Mouse (Mus musculus): ENCODE measurements around the gene Mrpl45.
"Not testable (repeated sequence)": the region's sequence is repeated elsewhere in the genome, so short reads cannot be mapped to it uniquely, and the experiment has no call there.

The Mrpl45 gene

DNA sequence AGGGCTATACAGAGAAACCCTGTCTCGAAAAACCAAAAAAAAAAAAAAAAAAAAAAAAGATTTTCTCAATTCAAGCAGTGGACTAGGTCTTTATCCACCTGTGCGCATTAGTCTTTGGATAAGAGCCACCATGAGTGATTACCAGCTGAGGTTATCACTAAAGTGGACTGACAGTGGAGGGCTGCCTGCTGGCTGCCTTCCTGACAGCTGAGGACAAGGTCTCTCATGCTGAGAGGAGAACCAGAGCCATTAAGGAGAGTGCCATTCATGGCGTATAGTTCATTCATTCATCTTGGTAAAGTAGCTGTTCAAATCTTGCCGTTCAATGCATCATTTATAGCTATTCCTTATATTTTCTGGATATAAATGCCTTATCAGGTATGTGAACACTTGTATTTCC, 19.0 kb upstream of the Mrpl45 start:
- DNase-seq (ENCODE audit: low read depth): no peak

DNA sequence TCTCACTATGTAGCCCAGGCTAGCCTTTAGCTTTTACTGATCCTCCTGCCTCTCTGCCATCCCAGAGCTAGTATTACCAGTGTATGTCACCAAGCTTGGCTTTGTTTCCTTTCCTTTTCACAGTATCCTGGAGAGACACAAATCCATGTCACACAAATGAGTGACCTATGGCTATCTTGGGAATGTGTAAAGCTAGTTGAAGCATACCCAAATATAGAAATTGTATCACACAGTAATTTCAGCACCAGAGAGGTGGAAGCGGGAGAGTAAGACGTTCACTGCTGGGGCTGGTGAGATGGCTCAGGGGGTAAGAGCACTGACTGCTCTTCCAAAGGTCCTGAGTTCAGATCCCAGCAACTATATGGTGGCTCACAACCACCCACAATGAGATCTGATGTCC, 15.6 kb upstream of the Mrpl45 start:
- no peak for DNase-seq (ENCODE audit: low read depth)

DNA sequence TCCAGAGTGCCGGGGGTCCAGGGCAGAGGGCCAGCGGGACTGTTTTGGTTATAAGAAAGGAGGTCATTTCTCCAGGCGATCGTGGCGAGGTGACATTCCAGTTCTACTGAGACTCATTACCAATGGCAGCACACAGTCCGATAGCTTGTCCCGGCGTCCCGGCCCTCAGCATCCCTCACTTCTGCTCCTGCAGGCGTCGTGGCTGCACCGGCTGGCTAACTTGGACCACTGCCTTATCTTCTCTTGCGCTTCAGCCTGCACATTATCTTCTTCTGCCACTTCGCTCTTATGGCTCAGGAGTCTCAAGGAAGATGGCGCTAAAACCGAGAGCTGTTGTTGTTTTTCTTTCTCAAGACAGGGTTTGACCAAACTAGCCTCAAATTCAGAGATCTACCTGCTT, 14.1 kb upstream of the Mrpl45 start:
- no peak for DNase-seq (ENCODE audit: low read depth)

DNA sequence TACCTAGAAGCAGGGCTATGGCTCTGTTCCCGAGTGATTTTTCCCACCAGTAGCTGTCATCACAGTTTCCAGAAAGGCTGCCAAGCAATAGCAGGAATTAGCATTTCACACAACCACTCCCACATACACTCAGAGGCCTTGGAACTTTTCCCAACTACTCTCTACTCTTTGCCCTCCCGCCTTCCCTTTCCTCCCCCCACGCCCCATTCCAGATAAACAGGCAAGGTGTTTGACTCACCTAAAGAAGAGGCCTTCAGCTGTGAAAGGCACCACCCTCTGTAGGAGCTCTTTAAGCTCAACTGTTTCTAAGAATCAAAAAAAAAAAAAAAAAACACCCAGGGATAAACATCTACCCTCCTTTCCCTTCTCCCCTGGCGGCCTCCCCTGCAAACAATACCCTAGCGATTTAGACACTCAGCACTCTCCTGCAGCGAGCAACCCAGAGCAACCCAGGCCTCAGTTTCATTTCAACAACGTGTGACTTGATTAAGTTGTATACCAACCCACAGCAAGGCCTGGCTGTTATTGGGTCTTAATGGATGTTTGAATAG, 13.2 kb upstream of the Mrpl45 start:
- DNase-seq (ENCODE audit: low read depth): no peak

DNA sequence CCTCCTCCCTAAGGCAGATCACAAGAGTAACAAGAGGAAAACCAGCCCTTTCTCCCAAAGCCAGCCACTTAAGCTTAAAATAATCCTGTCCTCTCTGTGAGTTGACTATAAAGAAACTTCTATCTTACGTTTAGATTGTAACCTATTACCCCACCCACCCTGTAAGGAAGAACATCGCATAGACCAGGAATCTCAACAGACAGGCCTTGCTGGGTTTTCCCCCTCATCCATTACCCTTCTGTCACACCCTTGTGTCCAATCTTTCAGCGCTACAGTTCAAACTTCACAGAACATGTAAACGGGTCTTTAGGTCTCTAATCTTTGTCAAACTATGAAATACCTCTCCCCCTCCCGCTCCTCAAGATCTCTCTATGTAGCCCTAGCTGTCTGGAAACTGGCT, 10.9 kb upstream of the Mrpl45 start:
- DNase-seq (ENCODE audit: low read depth): no peak

DNA sequence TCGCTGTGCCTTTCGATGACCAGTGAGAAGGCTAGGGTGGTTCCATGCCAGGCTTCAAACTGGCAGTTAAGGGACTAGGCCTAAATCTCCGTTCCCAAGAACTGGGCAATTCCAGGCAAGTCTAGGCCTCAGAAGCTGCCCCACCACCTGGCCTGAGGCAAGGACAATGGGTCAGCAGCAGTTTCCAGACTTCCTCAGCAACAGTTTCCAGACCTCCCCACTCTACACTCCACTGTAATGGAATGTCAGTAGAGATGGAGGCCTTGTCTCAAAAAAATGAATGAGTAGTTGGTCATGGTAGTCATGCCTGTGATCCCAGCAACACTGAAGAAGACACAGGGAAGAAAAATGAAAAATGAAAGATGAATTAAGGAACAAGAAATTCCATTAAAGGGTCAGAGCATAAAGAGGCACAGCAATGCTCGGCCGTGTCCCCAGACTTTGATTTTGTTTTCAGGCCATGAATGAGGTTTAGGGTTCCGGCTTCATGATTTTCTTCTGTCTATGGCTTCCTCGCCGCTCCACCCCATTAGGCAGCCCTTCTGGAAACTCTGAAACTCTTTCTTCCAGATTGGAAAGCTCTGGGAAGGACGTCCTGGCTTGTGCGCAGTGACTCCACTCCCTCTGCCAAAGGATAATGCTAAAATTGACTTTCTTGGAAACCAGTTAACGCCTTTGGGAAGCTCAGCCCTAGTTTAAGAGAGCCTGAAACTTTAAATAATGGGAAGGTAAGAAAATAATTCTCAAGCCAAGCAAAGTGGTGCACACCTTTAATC, 8.0 kb upstream of the Mrpl45 start:
- DNase-seq (ENCODE audit: low read depth): no peak

DNA sequence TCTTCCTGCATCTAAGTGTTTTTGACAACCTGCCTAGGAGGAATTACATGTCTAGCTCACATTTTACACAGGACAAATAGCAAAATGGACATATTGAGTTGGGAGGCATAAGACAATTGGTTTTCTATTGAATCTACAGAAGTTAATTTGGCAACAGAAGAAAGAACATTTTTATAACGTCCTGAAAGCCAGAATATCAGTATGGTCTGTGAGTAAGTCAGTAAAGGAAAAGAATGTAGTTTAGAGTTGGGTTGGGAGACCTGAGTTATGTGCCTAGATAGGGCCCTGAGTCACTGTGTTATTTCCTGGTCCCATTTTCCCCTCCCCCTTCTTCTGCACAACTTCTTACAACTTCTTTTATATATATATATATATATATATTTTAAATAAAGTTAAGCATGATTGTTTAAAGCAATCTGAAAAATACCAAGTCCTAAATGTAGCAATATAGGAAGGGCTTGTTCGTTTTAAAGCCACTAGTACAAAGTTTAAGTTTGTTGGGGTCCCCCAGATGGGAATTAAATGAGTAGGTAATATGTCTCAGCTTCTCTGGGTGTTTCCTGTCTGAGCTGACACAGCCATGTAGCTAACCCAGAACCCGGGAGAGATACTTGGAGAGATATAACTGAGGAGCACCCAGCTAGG, 6.6 kb upstream of the Mrpl45 start:
- no peak for DNase-seq (ENCODE audit: low read depth)

DNA sequence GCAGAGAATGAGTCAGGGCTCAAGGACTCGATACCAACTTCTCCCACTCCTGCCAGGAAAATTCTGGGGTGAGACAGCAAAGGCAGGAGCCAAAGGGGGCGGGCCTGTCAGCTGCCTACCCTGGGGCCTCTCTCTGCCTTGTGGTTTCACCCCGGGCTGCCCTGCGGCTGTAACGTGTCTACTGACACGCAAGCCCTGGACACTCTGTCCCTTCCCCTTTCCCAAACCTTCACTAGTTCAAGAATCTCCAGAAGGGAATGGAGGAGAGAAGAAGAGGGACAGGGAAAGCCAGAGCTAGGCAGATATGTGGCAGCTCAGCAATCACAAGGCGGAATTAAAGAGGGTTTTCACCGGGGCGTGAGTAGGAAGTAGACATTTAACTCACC, 6.1 kb upstream of the Mrpl45 start:
- DNase-seq (ENCODE audit: low read depth): peak; percentile 61

DNA sequence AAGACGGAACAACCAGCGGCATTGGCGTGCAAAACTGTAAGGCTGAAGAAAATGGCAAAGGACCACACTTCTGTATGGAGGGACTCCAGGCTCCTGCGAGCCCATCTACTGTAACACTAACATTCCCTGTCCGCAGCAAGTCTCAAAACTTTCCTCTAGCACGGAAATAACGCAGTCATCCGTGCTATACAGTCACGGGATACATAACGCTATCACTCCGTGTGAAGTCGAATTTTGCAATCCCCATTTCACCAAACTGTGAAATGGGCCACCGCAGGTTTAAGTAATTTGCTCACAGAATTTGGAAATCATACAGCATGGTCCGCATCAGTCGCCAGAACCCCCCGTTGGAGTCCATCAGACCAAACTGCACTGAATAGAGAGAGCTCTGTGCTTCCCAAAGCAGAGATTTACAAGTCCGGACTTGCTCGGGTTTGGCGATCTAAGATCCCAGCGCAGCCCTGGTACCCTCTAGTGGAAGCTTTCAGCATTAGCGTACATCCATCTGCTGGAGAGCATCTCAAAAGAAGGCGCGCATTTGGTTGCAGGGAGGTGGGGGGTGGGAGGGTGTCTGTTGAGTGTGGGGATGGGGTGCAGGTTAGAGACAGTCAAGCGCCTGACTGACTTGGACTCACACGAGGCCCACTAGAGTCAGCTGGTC, 5.5 kb upstream of the Mrpl45 start:
- peak; percentile 86 for DNase-seq (ENCODE audit: low read depth)

DNA sequence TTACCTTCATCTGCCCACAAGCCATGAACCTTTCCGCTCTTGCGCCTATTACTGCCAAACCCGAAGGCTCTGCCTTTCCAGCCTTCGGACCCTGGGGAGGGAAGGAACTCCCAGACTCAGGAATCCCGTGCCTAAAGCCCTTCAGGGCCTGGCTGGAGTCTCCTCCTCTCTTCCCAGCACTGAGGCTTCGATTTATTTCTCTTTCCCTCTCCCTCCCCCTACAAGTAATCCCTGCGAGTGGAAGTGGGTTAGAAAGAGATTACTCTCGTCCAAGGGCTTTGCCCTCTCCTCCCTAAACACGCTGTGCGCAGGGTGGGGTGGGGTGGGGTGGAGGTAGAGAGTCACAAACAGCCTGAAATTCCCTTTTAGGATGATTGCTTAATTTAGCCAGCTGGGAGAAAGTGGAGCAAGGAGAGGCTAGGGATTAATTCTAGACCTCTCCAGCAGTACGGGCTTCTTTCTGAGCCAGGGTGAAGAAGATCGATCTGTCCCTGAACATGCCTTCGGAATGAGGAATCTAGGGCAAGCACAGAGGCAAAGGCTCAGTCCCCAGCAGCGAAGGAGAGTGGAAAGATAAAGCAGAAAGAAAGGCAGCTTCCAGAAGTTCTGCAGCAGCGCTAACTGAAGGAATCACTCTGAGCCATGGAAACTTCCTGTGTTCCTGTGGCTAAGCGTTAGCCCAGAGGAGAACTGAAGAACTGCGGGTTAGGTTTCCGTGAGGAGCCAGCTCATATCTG, 4.5 kb upstream of the Mrpl45 start:
- DNase-seq (ENCODE audit: low read depth): peak; percentile 35

DNA sequence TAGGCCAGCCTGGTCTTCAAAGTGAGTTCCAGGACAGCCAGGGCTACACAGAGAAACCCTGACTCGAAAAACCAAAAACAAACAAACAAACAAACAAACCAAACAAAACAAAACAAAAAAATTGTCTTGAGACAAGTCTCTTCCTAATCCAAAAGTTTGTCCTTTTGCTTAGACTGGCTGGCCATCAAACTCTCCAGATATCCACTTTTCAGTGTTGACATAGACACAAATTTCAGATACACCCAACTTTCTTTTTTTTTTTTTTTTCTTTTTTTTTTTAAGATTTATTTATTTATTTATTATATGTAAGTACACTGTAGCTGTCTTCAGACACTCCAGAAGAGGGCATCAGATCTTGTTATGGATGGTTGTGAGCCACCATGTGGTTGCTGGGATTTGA, 2.6 kb upstream of the Mrpl45 start:
- not testable (repeated sequence) for DNase-seq (ENCODE audit: low read depth)

DNA sequence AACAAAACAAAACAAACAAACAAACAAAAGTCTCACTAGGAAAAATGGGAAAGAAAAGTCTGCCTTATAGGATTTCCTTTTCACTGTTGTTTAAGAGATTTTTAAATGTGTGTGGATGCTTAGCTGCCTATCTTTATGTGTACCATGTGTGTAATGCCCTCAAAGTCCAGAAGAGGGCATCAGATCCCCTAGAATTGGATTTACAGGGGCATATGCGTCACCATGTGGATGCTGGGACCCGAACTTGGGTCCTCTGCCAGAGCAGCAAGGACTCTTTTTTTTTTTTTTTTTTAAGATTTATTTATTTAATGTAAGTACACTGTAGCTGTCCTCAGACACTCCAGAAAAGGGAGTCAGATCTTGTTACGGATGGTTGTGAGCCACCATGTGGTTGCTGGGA, 1.4 kb upstream of the Mrpl45 start:
- DNase-seq (ENCODE audit: low read depth): peak; percentile 71

DNA sequence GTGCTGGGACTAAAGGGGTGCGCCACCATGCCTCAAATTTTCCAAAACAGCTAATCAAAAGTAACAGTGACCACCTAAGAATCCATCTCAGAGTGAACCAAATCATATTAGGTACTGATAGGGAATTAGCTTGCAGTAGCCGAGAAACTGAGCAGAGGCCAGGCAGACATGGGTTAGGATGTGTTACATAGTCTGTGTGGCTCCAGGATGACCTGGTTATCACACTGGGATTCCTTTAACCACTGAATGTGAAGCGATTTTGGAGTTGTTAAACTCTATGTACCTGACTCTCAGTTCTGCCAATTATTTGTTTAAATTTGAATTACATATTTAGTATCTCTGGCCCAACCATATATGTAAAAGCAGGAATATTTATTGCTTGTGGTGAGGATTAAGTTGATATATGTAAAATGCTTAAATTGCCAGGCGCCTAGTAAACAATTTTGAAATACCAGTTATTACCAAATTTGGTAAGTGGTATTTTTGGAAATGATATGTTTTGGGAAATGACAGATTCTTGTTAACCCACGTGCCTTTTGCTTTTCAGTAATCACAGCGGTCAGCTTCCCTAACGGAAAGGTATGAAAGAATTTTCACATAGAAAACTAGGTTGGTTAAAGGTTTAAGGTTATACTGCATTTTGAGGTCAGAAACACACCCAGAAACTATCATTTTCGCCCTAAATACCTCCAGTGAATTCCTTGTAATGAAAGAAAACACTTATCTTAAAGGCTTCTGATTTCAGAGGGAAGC, 589 bp upstream of the Mrpl45 start:
- DNase-seq (ENCODE audit: low read depth): peak; percentile 39

DNA sequence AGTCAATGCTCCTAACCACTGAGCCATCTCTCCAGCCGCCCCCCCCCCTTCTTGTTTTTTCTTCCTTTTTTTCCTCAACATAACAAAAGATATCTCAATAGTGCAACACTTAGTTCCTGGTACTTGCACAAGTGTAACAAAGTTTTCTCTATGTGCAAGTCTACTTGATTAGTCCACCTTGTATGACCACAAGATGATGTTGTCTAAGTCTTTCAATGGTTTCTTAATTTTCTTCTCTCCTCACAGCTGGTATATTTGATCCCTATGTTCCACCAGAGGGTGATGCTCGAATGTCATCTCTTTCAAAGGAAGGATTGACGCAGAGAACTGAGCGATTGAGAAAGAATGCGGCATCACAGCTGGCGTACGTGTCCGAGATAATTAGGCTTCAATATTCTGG, 5.7 kb downstream of the Mrpl45 start:
- no peak for DNase-seq (ENCODE audit: low read depth)

DNA sequence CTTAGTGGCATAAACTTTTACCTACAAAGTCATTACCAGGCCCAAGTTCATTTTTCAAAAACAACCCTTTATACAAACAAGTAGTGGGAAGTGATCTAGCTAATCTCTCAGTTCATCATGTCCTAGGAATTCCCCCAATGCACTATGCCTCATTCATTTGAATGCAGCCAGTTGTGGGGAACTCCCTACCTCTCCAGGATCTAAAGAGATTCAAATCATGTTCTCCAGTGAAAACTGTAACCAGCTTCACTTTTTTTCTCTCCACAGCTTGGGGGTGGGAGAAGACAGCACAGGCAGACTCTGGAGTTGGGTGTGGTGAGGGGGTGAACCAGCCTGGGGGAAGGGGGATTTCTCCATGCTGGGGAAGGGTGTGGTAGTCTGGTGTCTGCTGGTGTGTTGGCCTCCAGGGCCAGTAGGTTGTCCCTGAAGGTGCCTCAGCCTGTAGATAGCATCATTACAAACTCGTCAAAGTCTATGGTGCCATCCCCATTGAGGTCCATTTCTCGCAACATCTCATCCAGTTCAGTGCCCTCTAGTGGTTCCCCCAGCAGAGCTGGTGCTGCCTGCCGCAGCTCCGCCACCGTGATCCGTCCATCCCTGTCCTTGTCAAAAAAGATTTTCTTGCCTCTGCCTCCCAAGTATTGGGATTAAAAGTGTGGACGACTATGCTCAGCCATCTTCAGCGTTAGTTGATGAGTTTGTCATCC, 6.5 kb downstream of the Mrpl45 start:
- DNase-seq (ENCODE audit: low read depth): peak; percentile 55

DNA sequence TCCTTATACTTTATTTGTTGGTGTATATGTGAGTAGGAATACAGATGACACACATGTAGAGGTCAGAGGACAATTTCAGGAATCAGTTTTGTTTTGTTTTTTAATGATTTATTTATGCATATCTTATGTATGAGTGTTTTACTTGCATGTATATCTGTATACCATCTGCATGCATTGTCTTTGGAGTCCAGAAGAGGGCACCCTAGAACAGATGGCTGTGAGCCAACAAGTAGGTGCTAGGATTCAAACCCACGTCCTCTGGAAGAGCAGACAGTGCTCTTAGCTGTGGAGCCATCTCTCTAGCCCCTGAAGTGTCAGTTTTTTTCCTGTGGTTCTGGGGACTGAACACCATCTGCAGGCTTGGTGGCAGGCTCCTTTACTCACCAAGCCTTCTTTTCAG, 9.7 kb downstream of the Mrpl45 start:
- DNase-seq (ENCODE audit: low read depth): peak; percentile 60

DNA sequence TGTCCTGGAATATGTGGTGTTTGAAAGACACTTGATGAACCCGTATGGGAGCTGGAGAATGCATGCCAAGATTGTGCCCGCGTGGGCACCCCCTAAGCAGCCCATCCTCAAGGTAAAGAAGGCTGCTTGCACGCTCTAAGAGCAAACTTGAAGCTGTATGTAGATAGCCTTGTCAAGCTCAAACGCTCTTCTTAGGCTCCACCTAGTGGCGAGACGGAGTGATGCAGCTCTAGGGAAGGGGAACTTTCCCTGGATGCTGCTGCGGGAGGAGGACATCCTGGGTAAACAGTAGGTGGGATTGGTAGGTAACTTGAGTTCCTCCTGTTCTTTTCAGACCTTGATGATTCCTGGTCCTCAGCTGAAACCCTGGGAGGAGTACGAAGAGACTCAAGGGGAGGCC, 12.6 kb downstream of the Mrpl45 start:
- peak; percentile 80 for DNase-seq (ENCODE audit: low read depth)

DNA sequence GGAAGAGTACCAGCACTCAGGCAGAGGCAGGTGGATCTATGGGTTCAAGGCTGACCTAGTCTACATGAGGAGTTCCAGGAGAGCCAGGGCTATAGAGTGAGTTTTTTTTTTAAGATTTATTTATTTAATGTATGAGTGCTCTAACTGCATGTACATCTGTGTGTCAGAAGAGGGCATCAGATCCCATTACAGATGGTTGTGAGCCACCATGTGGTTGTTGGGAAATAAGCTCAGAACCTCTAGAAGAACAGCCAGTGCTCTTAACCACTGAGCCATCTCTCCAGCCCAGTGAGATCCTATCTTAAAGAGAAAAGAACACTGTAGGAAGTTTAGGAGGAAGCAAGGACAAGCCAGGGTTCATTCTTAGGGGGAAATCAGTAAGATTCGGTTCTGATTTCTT, 14.8 kb downstream of the Mrpl45 start:
- no peak for DNase-seq (ENCODE audit: low read depth)

DNA sequence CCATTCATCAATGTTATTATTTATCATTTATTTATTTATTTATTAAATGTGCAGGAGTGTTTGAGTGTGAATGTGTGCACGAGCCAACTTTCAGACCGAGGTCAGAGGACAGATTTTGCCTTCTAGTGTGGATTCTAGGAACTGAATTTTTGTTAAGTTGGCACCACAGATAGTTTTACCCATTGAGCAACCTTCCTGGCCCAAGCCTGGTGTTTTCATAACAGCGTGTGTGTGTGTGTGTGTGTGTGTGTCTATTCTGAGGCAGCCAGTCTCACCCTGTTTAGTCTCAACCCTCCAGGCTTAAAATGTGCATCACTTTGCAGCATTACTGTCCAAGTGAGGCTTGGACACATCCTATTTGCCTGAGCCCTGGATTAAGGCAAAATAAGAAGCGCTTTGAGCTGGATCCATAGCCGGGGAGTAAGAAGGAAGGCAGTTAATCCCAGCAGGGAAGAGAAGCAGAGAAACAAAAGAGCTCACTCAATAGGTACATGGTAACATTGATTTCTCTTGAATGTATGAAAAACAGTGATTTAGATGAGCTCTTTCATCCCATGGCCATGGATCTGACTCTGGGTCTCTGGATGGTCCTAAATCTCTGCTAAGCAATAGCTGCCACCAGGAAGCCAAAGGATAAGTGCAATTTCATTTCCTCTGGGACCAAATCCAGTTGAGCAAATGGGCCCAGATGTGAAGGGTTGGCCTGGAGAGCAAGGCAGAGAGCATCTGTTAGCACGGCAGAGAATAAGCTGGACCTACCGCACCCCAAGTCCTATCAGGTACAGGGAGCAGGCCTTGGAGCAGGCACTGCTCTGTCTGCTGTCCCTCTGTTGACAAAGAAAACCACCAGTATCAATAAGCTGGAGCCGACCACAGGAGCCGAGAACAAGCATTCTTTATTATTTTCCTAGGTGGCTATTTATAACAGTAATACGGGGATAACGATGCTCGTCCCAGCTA, 16.0 kb downstream of the Mrpl45 start:
- DNase-seq (ENCODE audit: low read depth): no peak

DNA sequence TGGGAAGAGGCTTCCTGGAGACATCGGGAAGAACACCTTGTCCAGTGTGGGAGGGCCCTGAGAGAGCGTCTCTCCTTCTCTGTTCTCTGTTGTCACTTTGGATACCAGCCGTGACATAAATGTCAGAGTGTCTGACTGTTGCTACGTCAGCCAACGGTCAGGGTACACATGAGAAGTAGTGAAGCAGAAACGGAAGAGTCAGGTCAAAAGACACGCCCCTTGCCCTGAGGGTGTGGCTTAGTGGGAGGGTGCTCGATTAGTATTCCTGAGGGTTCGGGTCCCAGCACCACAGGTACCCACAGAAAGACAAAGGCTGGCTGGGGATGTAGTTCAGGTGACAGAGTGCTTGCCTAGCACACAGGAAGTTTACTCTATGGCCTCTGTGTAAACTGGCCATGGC, 17.5 kb downstream of the Mrpl45 start:
- no peak for DNase-seq (ENCODE audit: low read depth)

All from induced T-regulatory cell, adult 2 months (primary cell).